13 mouse cellular contexts compared by ENCODE assay signal in the genomic region with DNA sequence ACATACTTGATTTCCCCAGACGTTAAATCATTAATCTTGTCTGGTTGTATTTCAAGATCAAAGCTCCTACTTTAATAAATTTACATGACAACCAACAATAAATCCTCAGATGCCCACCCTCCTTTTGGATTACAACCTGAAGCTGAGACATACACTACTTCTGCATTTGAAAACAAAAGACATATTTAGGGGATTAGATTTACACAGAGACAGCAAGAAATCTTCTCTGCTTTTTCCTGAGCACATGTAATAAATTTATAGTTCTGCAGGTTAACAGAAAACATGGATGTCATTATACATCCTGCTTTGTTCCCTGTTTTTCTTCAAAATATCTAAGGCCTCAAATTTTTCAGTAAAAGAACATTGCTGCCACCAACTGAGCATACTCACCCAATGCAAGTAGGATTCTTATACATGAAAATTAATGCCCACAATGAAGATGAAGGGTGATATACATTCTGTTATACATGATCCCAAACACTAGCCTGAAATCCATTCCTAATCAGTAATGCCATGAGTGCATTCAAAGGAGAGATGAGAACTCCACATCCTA.
A peak's percentile ranks its signal among the peaks of the same experiment; 100 is the strongest.
DNase-seq lines count a peak whose midpoint lies in the region; ATAC-seq and TF ChIP-seq lines count a peak whose summit lies in the region.
"Had no signal": no experiment of that assay in that cellular context is flagged by ENCODE, and none has a peak within 500 bp of the region (broad histone marks: within the 10 kb centered on the region; RNA-seq: fewer than 3 reads in every experiment).

No protein-coding gene starts in this region.

- H3K4me3 ChIP-seq in intestine, postnatal 0 days (ENCODE audit: low read depth, low read length) = no peak overlapping the region
- H3K4me3 ChIP-seq in intestine, embryonic 15.5 days (replicated peaks) = no peak overlapping the region
- H3K4me3 ChIP-seq in neural tube, embryonic 14.5 days (ENCODE audit: low read depth, low read length) = no peak overlapping the region
- no peak overlapping the region for H3K4me3 ChIP-seq in hindbrain, postnatal 0 days (ENCODE audit: low read length)
- H3K4me3 ChIP-seq: liver, embryonic 13.5 days had no signal

- H3K27me3 ChIP-seq in intestine, postnatal 0 days (replicated peaks; ENCODE audit: control insufficient read depth, insufficient read depth, low read length) = no peaks in the 10 kb centered on the region
- H3K27me3 ChIP-seq in intestine, embryonic 15.5 days (replicated peaks) = no peaks in the 10 kb centered on the region
- H3K27me3 ChIP-seq in neural tube, embryonic 14.5 days (ENCODE audit: control insufficient read depth, insufficient read depth, low read length) = no peaks in the 10 kb centered on the region
- H3K27me3 ChIP-seq in hindbrain, postnatal 0 days (ENCODE audit: insufficient read depth, low read length) = no peaks in the 10 kb centered on the region
- H3K27me3 ChIP-seq: liver, embryonic 13.5 days had no signal

- no peaks in the 10 kb centered on the region for H3K36me3 ChIP-seq in intestine, postnatal 0 days (ENCODE audit: control insufficient read depth, insufficient read depth)
- no peaks in the 10 kb centered on the region for H3K36me3 ChIP-seq in intestine, embryonic 15.5 days
- H3K36me3 ChIP-seq in neural tube, embryonic 14.5 days (ENCODE audit: control insufficient read depth, insufficient read depth, low read length) = no peaks in the 10 kb centered on the region
- no peaks in the 10 kb centered on the region for H3K36me3 ChIP-seq in hindbrain, postnatal 0 days (ENCODE audit: insufficient read depth, low read length)
- H3K36me3 ChIP-seq: liver, embryonic 13.5 days had no signal

- H3K4me1 ChIP-seq in intestine, postnatal 0 days (replicated peaks; ENCODE audit: control insufficient read depth, insufficient read depth, low read length) = no peaks in the 10 kb centered on the region
- no peaks in the 10 kb centered on the region for H3K4me1 ChIP-seq in intestine, embryonic 15.5 days (replicated peaks)
- H3K4me1 ChIP-seq in neural tube, embryonic 14.5 days (ENCODE audit: control insufficient read depth, insufficient read depth, low read length) = no peaks in the 10 kb centered on the region
- no peaks in the 10 kb centered on the region for H3K4me1 ChIP-seq in hindbrain, postnatal 0 days (ENCODE audit: insufficient read depth, low read length)
- H3K4me1 ChIP-seq: liver, embryonic 13.5 days had no signal

- no peak overlapping the region for H3K27ac ChIP-seq in intestine, postnatal 0 days (ENCODE audit: low read depth, low read length)
- H3K27ac ChIP-seq in intestine, embryonic 15.5 days = no peak overlapping the region
- H3K27ac ChIP-seq in neural tube, embryonic 14.5 days (ENCODE audit: low read depth, low read length) = no peak overlapping the region
- no peak overlapping the region for H3K27ac ChIP-seq in hindbrain, postnatal 0 days
- H3K27ac ChIP-seq: liver, embryonic 13.5 days had no signal

- no peak overlapping the region for H3K9ac ChIP-seq in intestine, postnatal 0 days (ENCODE audit: low read depth, low read length)
- H3K9ac ChIP-seq in intestine, embryonic 15.5 days = no peak overlapping the region
- no peak overlapping the region for H3K9ac ChIP-seq in neural tube, embryonic 14.5 days (replicated peaks; ENCODE audit: low read depth, low read length)
- no peak overlapping the region for H3K9ac ChIP-seq in hindbrain, postnatal 0 days (replicated peaks; ENCODE audit: low read length)
- H3K9ac ChIP-seq: liver, embryonic 13.5 days had no signal

- H3K4me2 ChIP-seq in intestine, postnatal 0 days (replicated peaks; ENCODE audit: low read depth) = no peak overlapping the region
- H3K4me2 ChIP-seq in intestine, embryonic 15.5 days (replicated peaks) = no peak overlapping the region
- H3K4me2 ChIP-seq in neural tube, embryonic 14.5 days (ENCODE audit: low read depth, low read length) = no peak overlapping the region
- H3K4me2 ChIP-seq in hindbrain, postnatal 0 days (ENCODE audit: low read depth, low read length) = no peak overlapping the region
- H3K4me2 ChIP-seq: liver, embryonic 13.5 days had no signal

- ATAC-seq in intestine, postnatal 0 days = no peak
- no peak for ATAC-seq in intestine, embryonic 15.5 days
- ATAC-seq in neural tube, embryonic 14.5 days (ENCODE audit: low read depth) = peak; percentile 51; the same call in 1 of the 2 replicates
- ATAC-seq in hindbrain, postnatal 0 days = peak; percentile 53; the same call in 1 of the 2 replicates

- peak; percentile 36 for TF ChIP-seq CTCF in intestine, postnatal 0 days (IDR thresholded peaks at IDR 0.05; ENCODE audit: low read depth)
- peak; percentile 66 for TF ChIP-seq CTCF in hindbrain, postnatal 0 days (IDR thresholded peaks at IDR 0.05; ENCODE audit: low read depth)

- no peaks in the 10 kb centered on the region for H3K9me3 ChIP-seq in intestine, postnatal 0 days (ENCODE audit: control insufficient read depth)
- no peaks in the 10 kb centered on the region for H3K9me3 ChIP-seq in intestine, embryonic 15.5 days
- H3K9me3 ChIP-seq in neural tube, embryonic 14.5 days (ENCODE audit: control insufficient read depth, low read length) = no peaks in the 10 kb centered on the region
- H3K9me3 ChIP-seq in hindbrain, postnatal 0 days (ENCODE audit: low read length) = no peaks in the 10 kb centered on the region
- H3K9me3 ChIP-seq: liver, embryonic 13.5 days had no signal

- DNase-seq in neural tube, embryonic 10.5 days (ENCODE audit: extremely low spot score, low spot score) = no peak
- DNase-seq in hindbrain, postnatal 0 days (ENCODE audit: low spot score) = peak; percentile 72
- DNase-seq in cerebellum, postnatal 36 days = no peak
- DNase-seq in lung, postnatal 25 days (ENCODE audit: low spot score) = no peak
- DNase-seq: cerebellum, adult 9-10 months; gastrocnemius, postnatal 10 days; kidney, adult 8-10 months; left cerebral cortex, postnatal 4 days; liver, embryonic 13.5 days; lung, postnatal 14 days had no signal

- WGBS in intestine, postnatal 0 days = 33% methylated on average over 1 of the region's 1 CpGs
- 44% methylated on average over 1 of the region's 1 CpGs for WGBS in intestine, embryonic 15.5 days
- WGBS in neural tube, embryonic 14.5 days = 48% methylated on average over 1 of the region's 1 CpGs
- WGBS in hindbrain, postnatal 0 days = 48% methylated on average over 1 of the region's 1 CpGs

Comparison
In these comparisons a context has a peak if more than half of its experiments do, and no peak if none do; other contexts are left out.
1. ATAC-seq: peak in neural tube, embryonic 14.5 days (single experiment) and hindbrain, postnatal 0 days (single experiment); none in intestine, postnatal 0 days (single experiment) and intestine, embryonic 15.5 days (single experiment).